Mouse (Mus musculus) CH12.LX (cell line): ENCODE data around the gene Zfyve28. TPM values are rescaled to one million over a fixed set of nuclear protein-coding genes. Genes with fewer than 3 reads are reported as not detected.

ENCODE experiments used
- DNase-seq: peaks from one replicate; pipeline ENCODE4 v3.0.0-alpha.2; 2013; ENCODE audit errors: extremely low read depth
- H3K27ac ChIP-seq: 2 replicates; pipeline ENCODE4 v1.5.1; 2012; ENCODE audit warnings: low read depth, mild to moderate bottlenecking, control low read depth, moderate library complexity; ENCODE audit not compliant: insufficient read depth
- H3K27me3 ChIP-seq: replicated peaks from 2 replicates; pipeline ENCODE3; 2012; ENCODE audit warnings: inconsistent platforms
- H3K36me3 ChIP-seq, 2 experiments: replicated peaks in 1 of 2; 2 replicates each; pipeline versions ENCODE3 to v1.6.1; 2012; ENCODE audit warnings: inconsistent platforms in 1 of 2, low read length in 1 of 2, mild to moderate bottlenecking in 1 of 2, mixed read lengths in 1 of 2, moderate library complexity in 1 of 2; ENCODE audit not compliant: control insufficient read depth in 1 of 2, insufficient read depth in 1 of 2
- H3K4me1 ChIP-seq, 2 experiments: 2 replicates each; pipeline ENCODE4 v1.6.1; 2012; ENCODE audit warnings: inconsistent platforms in 1 of 2, moderate library complexity in 1 of 2; ENCODE audit not compliant: insufficient read depth in 2 of 2, control insufficient read depth in 1 of 2
- H3K4me2 ChIP-seq: 2 replicates; pipeline ENCODE4 v1.6.1; 2012; ENCODE audit warnings: low read depth, mild to moderate bottlenecking, control low read depth; ENCODE audit not compliant: poor library complexity, insufficient read depth, severe bottlenecking
- H3K4me3 ChIP-seq, 3 experiments: fragments of 150-350 bp in 1 of 3; sonication (generic) in 1 of 3; replicated peaks in 1 of 3; 2 replicates each; pipeline versions ENCODE3 to v1.5.1; 2011 to 2012; ENCODE audit warnings: low read depth in 2 of 3, low read length in 2 of 3, mild to moderate bottlenecking in 2 of 3, moderate library complexity in 2 of 3, control low read depth in 1 of 3, improper control_type of control experiment in 1 of 3, inconsistent platforms in 1 of 3, mixed read lengths in 1 of 3; ENCODE audit not compliant: poor library complexity in 1 of 3
- H3K79me2 ChIP-seq: replicated peaks from 2 replicates; pipeline ENCODE4 v1.6.1; 2012; ENCODE audit warnings: mild to moderate bottlenecking, moderate library complexity; ENCODE audit not compliant: control insufficient read depth, poor library complexity, insufficient read depth, severe bottlenecking; ENCODE audit errors: extremely low read depth
- H3K9ac ChIP-seq: 2 replicates; pipeline ENCODE4 v1.6.1; 2012; ENCODE audit warnings: low read depth, mild to moderate bottlenecking, control low read depth, moderate library complexity; ENCODE audit not compliant: insufficient read depth
- H3K9me3 ChIP-seq: replicated peaks from 2 replicates; pipeline ENCODE3; 2012; ENCODE audit warnings: low read length, inconsistent platforms, mixed read lengths
- BHLHE40 ChIP-seq: IDR thresholded peaks from 2 replicates; pipeline ENCODE4 v1.6.1; 2011; ENCODE audit warnings: mild to moderate bottlenecking, low read depth, low read length, improper control_type of control experiment
- CHD1 ChIP-seq: IDR thresholded peaks from 2 replicates; pipeline ENCODE4 v1.6.1; 2012; ENCODE audit warnings: low read depth, low read length, improper control_type of control experiment, inconsistent platforms
- CHD2 ChIP-seq: IDR thresholded peaks from 2 replicates; pipeline ENCODE4 v1.6.1; 2011; ENCODE audit warnings: low read length, improper control_type of control experiment
- E2F4 ChIP-seq: IDR thresholded peaks from 2 replicates; pipeline ENCODE4 v1.6.1; 2011; ENCODE audit warnings: low read depth, low read length, improper control_type of control experiment; ENCODE audit not compliant: insufficient replicate concordance
- EP300 ChIP-seq: IDR thresholded peaks from 2 replicates; pipeline ENCODE4 v1.6.1; 2011; ENCODE audit warnings: low read length, improper control_type of control experiment
- GABPA ChIP-seq: IDR thresholded peaks from 2 replicates; pipeline ENCODE4 v1.6.1; 2012; ENCODE audit warnings: low read depth, low read length, improper control_type of control experiment, inconsistent platforms; ENCODE audit not compliant: insufficient replicate concordance
- HCFC1 ChIP-seq: IDR thresholded peaks from 2 replicates; pipeline ENCODE4 v1.6.1; 2012; ENCODE audit warnings: low read depth, mild to moderate bottlenecking, inconsistent platforms, low read length, improper control_type of control experiment
- JUN ChIP-seq: IDR thresholded peaks from 2 replicates; pipeline ENCODE4 v1.6.1; 2011; ENCODE audit warnings: low read depth, mild to moderate bottlenecking, low read length, improper control_type of control experiment, moderate library complexity; ENCODE audit not compliant: insufficient read depth
- JUND ChIP-seq: conservative IDR thresholded peaks from 2 replicates; pipeline ENCODE4 v1.6.1; 2011; ENCODE audit warnings: low read depth, low read length, improper control_type of control experiment
- KAT2A ChIP-seq: IDR thresholded peaks from 2 replicates; pipeline ENCODE4 v1.6.1; 2012; ENCODE audit warnings: low read length, improper control_type of control experiment, inconsistent platforms; ENCODE audit not compliant: insufficient replicate concordance
- MAFK ChIP-seq: IDR thresholded peaks from 2 replicates; pipeline ENCODE4 v1.6.1; 2011; ENCODE audit warnings: low read length, improper control_type of control experiment; ENCODE audit not compliant: insufficient replicate concordance
- MAX ChIP-seq: IDR thresholded peaks from 2 replicates; pipeline ENCODE4 v1.6.1; 2011; ENCODE audit warnings: low read length, improper control_type of control experiment
- MAZ ChIP-seq: IDR thresholded peaks from 2 replicates; pipeline ENCODE4 v1.6.1; 2012; ENCODE audit warnings: low read depth, mild to moderate bottlenecking, inconsistent platforms, low read length, improper control_type of control experiment, moderate library complexity
- MEF2A ChIP-seq: IDR thresholded peaks from 2 replicates; pipeline ENCODE4 v1.6.1; 2014; ENCODE audit warnings: low read depth, mild to moderate bottlenecking, inconsistent platforms, low read length, improper control_type of control experiment, borderline replicate concordance
- MXI1 ChIP-seq: IDR thresholded peaks from 2 replicates; pipeline ENCODE4 v1.6.1; 2011; ENCODE audit warnings: mild to moderate bottlenecking, low read depth, low read length, improper control_type of control experiment
- MYC ChIP-seq: IDR thresholded peaks from 2 replicates; pipeline ENCODE4 v1.6.1; 2011; ENCODE audit warnings: low read depth, mild to moderate bottlenecking, improper control_type of control experiment, low read length
- NRF1 ChIP-seq: IDR thresholded peaks from 2 replicates; pipeline ENCODE4 v1.6.1; 2014; ENCODE audit warnings: low read depth, mild to moderate bottlenecking, inconsistent platforms, low read length, improper control_type of control experiment, moderate library complexity
- POLR2AphosphoS2 ChIP-seq: IDR thresholded peaks from 2 replicates; pipeline ENCODE4 v1.6.1; 2011; ENCODE audit warnings: low read depth, low read length, improper control_type of control experiment
- RAD21 ChIP-seq: IDR thresholded peaks from 2 replicates; pipeline ENCODE4 v1.6.1; 2011; ENCODE audit warnings: low read depth, mild to moderate bottlenecking, low read length, improper control_type of control experiment, moderate library complexity
- RCOR1 ChIP-seq: conservative IDR thresholded peaks from 2 replicates; pipeline ENCODE4 v1.6.1; 2012; ENCODE audit warnings: low read depth, mild to moderate bottlenecking, inconsistent platforms, low read length, improper control_type of control experiment
- SIN3A ChIP-seq: IDR thresholded peaks from 2 replicates; pipeline ENCODE4 v1.6.1; 2012; ENCODE audit warnings: low read length, improper control_type of control experiment, inconsistent platforms
- SMC3 ChIP-seq: IDR thresholded peaks from 2 replicates; pipeline ENCODE4 v1.6.1; 2011; ENCODE audit warnings: low read depth, low read length, improper control_type of control experiment
- TBP ChIP-seq: conservative IDR thresholded peaks from 2 replicates; pipeline ENCODE4 v1.6.1; 2011; ENCODE audit warnings: low read depth, low read length, improper control_type of control experiment
- USF1 ChIP-seq: IDR thresholded peaks from 2 replicates; pipeline ENCODE4 v1.6.1; 2014; ENCODE audit warnings: low read depth, mild to moderate bottlenecking, inconsistent platforms, low read length, improper control_type of control experiment
- ZC3H11A ChIP-seq: IDR thresholded peaks from 2 replicates; pipeline ENCODE4 v1.6.1; 2012; ENCODE audit warnings: low read depth, mild to moderate bottlenecking, inconsistent platforms, low read length, improper control_type of control experiment
- ZKSCAN1 ChIP-seq: IDR thresholded peaks from 2 replicates; pipeline ENCODE4 v1.6.1; 2012; ENCODE audit warnings: low read depth, inconsistent platforms, low read length, improper control_type of control experiment, borderline replicate concordance
- ZMIZ1 ChIP-seq: IDR thresholded peaks from 2 replicates; pipeline ENCODE4 v1.6.1; 2012; ENCODE audit warnings: low read depth, mild to moderate bottlenecking, inconsistent platforms, low read length, improper control_type of control experiment
- ZNF384 ChIP-seq: IDR thresholded peaks from 2 replicates; pipeline ENCODE4 v1.6.1; 2012; ENCODE audit warnings: low read depth, low read length, improper control_type of control experiment, inconsistent platforms
- dilution Hi-C: fragments of 300-500 bp; cut with MboI; formaldehyde crosslinking; loops from 2 replicates; pipeline ENCODE4 v1.14.3; 2020; ENCODE audit warnings: low sequenced_read_pairs; ENCODE audit not compliant: extremely low pct_unique_long_range_greater_than_20kb, extremely low pct_ligation_motif_present
- in situ Hi-C: fragments of 300-500 bp; cut with MboI; formaldehyde crosslinking; loops from 3 replicates; pipeline ENCODE4 v1.14.3; 2019; ENCODE audit warnings: low sequenced_read_pairs, low pct_ligation_motif_present, low pct_unique_long_range_greater_than_20kb, mixed read lengths
- polyA plus RNA-seq: library from polyadenylated mRNA; unstranded; fragments of >175 nt; gene quantifications from 2 replicates; pipeline ENCODE4 v1.2.1, GENCODE M21; 2012; ENCODE audit warnings: low read depth; ENCODE audit not compliant: insufficient read length
- total RNA-seq, 2 experiments: library from RNA; depleted of rRNA; stranded (reverse); fragments of 300-350 nt in 1 of 2; fragments of >200 nt in 1 of 2; gene quantifications; 2 replicates each; pipeline ENCODE4 v1.2.3; 2012 to 2014

The Zfyve28 gene
- total and polyA plus RNA-seq, 3 experiments, result 1.7 to 2.8 (median 2.0) TPM

DNA sequence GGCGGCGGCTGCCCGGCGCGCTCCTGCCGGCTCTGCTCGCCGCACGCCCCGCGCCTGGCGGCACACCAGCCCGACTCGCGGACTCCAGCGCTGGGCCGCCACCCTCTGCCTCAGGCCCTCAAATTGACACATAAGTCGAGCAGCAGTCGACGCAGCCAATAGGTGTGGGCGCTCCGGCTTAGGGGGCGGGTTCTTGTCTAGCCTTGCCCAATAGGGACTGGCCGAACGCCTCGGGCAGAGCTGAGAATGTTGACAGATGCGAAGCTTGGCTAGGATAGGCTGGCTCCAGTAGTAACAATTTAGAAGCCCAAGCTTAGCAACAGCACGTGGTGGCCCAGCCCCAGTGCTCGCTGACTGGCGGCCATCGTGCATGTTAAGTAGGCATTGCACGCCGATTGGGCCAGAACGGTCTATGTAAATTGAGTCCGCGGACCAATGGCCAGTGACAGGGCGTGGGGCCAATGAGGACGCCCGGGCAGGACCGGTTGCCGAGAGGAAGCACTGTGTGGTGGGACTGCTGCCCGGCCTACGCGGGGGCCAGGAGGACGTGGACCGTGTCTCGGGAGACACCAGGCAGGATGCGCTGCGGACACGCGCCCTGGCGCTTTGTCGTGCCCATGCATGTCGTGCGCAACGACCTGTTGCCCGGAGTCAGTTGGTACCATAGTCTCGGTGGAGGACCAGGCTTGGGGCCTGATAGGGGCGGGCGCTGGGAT lies 100.5 kb downstream of the Zfyve28 start, which contains the start of gene Mxd4 (continued):
- TF ChIP-seq JUND (no peak), ZC3H11A (no peak), RAD21 (no peak), MXI1 (peak; percentile 96), KAT2A (0 out of 2 replicates have a peak, but pooled peaks have one; percentile 10), ZNF384 (no peak), RCOR1 (no peak), USF1 (peak; percentile 71), MAX (peak; percentile 98), ZKSCAN1 (no peak), POLR2AphosphoS2 (no peak), TBP (no peak), HCFC1 (no peak), JUN (no peak), ZMIZ1 (0 out of 2 replicates have a peak, but pooled peaks have one; percentile 62), MAFK (no peak), CHD2 (peak; percentile 86; the same call in 1 of the 2 replicates), GABPA (no peak), MYC (peak; percentile 63; the same call in 1 of the 2 replicates), E2F4 (no peak)

DNA sequence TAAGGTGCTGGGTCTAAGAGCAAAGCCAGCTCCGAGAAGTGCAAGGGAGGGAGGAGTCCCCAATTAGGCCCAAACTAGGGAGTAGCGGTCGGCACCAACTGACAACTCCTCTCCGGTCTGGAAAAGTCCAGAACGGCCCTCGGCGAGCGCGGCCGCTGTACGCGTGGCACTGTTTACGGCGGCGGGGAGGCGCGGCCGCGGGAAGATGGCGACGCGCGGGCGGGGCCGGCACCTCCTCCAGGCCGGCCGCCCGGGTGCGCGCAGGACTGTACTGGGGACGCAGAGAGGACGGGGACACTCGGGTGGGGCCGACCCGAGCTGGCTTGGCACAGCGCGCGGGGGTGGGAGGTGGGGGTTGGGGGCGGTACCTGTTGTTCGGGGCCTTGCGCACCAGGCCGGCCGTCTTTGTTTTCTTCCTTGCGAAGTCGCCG lies 101.3 kb downstream of the Zfyve28 start:
- no peak for TF ChIP-seq MEF2A
- TF ChIP-seq KAT2A, result no peak
- TF ChIP-seq EP300, result no peak
- TF ChIP-seq MXI1, result peak; percentile 94
- peak; percentile 74 for TF ChIP-seq SIN3A
- TF ChIP-seq MAFK, result no peak
- peak; percentile 39; the same call in 1 of the 2 replicates for TF ChIP-seq MAX
- no peak for TF ChIP-seq ZKSCAN1
- TF ChIP-seq JUN, result no peak
- TF ChIP-seq NRF1, result no peak
- no peak for TF ChIP-seq CHD1
- no peak for TF ChIP-seq ZMIZ1
- no peak for TF ChIP-seq GABPA
- no peak for TF ChIP-seq RCOR1
- TF ChIP-seq MAZ, result no peak
- TF ChIP-seq SMC3, result no peak
- no peak for TF ChIP-seq BHLHE40
- peaks cover 0 to 2% of the 10 kb centered on the region in 2 experiments for H3K36me3 ChIP-seq
- H3K27ac ChIP-seq, result no peak overlapping the region
- H3K27me3 ChIP-seq, result peaks cover 14% of the 10 kb centered on the region
- dilution Hi-C loops, result no loop called here
- H3K9ac ChIP-seq, result peak overlapping the region; percentile 67
- DNase-seq, result no peak
- H3K4me3 ChIP-seq, result peak overlapping the region; percentile 63 to 87 (median 70)
- H3K4me2 ChIP-seq, result peak overlapping the region; percentile 81
- H3K79me2 ChIP-seq, result no peaks in the 10 kb centered on the region
- in situ Hi-C loops, result no loop called here
- H3K4me1 ChIP-seq, result peaks cover 28 to 49% of the 10 kb centered on the region in 2 experiments
- no peaks in the 10 kb centered on the region for H3K9me3 ChIP-seq
